8 mouse cellular contexts compared by ENCODE assay signal in genomic region chr4:109665982-109666460, GRCm38 (mm10). TPM values are rescaled to one million over a fixed set of nuclear protein-coding genes. Genes with fewer than 3 reads are reported as not detected.
DNase-seq lines count a peak whose midpoint lies in the region; ATAC-seq lines count a peak whose summit lies in the region.

No protein-coding gene starts in this region.

- peaks cover 15% of the 10 kb centered on the region for H3K4me1 ChIP-seq in intestine, embryonic 14.5 days (replicated peaks; ENCODE audit: control insufficient read depth, insufficient read depth, low read length)
- peaks cover 18% of the 10 kb centered on the region for H3K4me1 ChIP-seq in limb, embryonic 12.5 days (replicated peaks)
- peaks cover 23% of the 10 kb centered on the region for H3K4me1 ChIP-seq in midbrain, embryonic 12.5 days

- peak; percentile 29 for ATAC-seq in activated CD4-positive, CD25-positive, alpha-beta regulatory T cell, adult 4 months
- ATAC-seq in intestine, embryonic 14.5 days (replicated peaks; ENCODE audit: low FRiP score, low TSS enrichment, low read depth), result peak; percentile 45
- ATAC-seq in limb, embryonic 12.5 days (ENCODE audit: insufficient number of reproducible peaks, insufficient read depth, low FRiP score, low TSS enrichment, low read depth), result peak; percentile 48; the same call in 1 of the 2 replicates
- peak; percentile 59 for ATAC-seq in midbrain, embryonic 12.5 days (ENCODE audit: low FRiP score, low read depth)

- under 1% methylated on average over 44 of the region's 49 CpGs for WGBS in intestine, embryonic 14.5 days
- under 1% methylated on average over 49 of the region's 49 CpGs for WGBS in limb, embryonic 12.5 days
- WGBS in midbrain, embryonic 12.5 days, result under 1% methylated on average over 43 of the region's 49 CpGs

- H3K9me3 ChIP-seq in intestine, embryonic 14.5 days (ENCODE audit: control insufficient read depth, low read length), result no peaks in the 10 kb centered on the region
- no peaks in the 10 kb centered on the region for H3K9me3 ChIP-seq in limb, embryonic 12.5 days
- no peaks in the 10 kb centered on the region for H3K9me3 ChIP-seq in midbrain, embryonic 12.5 days

- peak overlapping the region; percentile 67 for H3K4me3 ChIP-seq in intestine, embryonic 14.5 days (ENCODE audit: low read depth, low read length)
- peak overlapping the region; percentile 63 for H3K4me3 ChIP-seq in limb, embryonic 12.5 days (replicated peaks)
- peak overlapping the region; percentile 69 for H3K4me3 ChIP-seq in midbrain, embryonic 12.5 days

- no peaks in the 10 kb centered on the region for H3K36me3 ChIP-seq in intestine, embryonic 14.5 days (ENCODE audit: control insufficient read depth, insufficient read depth, low read length)
- no peaks in the 10 kb centered on the region for H3K36me3 ChIP-seq in limb, embryonic 12.5 days
- no peaks in the 10 kb centered on the region for H3K36me3 ChIP-seq in midbrain, embryonic 12.5 days

- peaks cover 40% of the 10 kb centered on the region for H3K27me3 ChIP-seq in intestine, embryonic 14.5 days (replicated peaks; ENCODE audit: control insufficient read depth, insufficient read depth, low read length)
- peaks cover 37% of the 10 kb centered on the region for H3K27me3 ChIP-seq in limb, embryonic 12.5 days
- peaks cover 38% of the 10 kb centered on the region for H3K27me3 ChIP-seq in midbrain, embryonic 12.5 days

- peak; percentile 57 to 65 for DNase-seq in B cell, adult 2 months
- peak; percentile 69 for DNase-seq in embryo, embryonic 10.5 days (ENCODE audit: low spot score)
- DNase-seq in gastrocnemius, postnatal 4 days (ENCODE audit: low spot score in 2 of 2), result peak; percentile 53 to 63
- no peak for DNase-seq in intestine, embryonic 14.5 days (ENCODE audit: low spot score)
- DNase-seq in spleen, postnatal 36 days (ENCODE audit: low spot score in 2 of 2), result peak; percentile 43 to 56

- peak overlapping the region; percentile 99 for H3K4me2 ChIP-seq in intestine, embryonic 14.5 days (ENCODE audit: low read length)
- peak overlapping the region; percentile 98 for H3K4me2 ChIP-seq in limb, embryonic 12.5 days
- peak overlapping the region; percentile 88 for H3K4me2 ChIP-seq in midbrain, embryonic 12.5 days (replicated peaks)

- peak overlapping the region; percentile 83 for H3K9ac ChIP-seq in intestine, embryonic 14.5 days (ENCODE audit: low read length)
- H3K9ac ChIP-seq in limb, embryonic 12.5 days (replicated peaks), result peak overlapping the region; percentile 81
- peak overlapping the region; percentile 86 for H3K9ac ChIP-seq in midbrain, embryonic 12.5 days (replicated peaks)

- 0 out of 2 replicates have a peak overlapping the region, but pooled peaks have one; percentile 51 for H3K27ac ChIP-seq in intestine, embryonic 14.5 days (ENCODE audit: low read depth)
- no peak overlapping the region for H3K27ac ChIP-seq in limb, embryonic 12.5 days
- peak overlapping the region; percentile 80 for H3K27ac ChIP-seq in midbrain, embryonic 12.5 days (replicated peaks)

RNA-seq across cellular contexts. Expression of gene Cdkn2c, which starts 1.0 kb away (rescaled TPM):
- 10 to 100 TPM; 26.3 to 28.6 TPM for polyA plus RNA-seq in activated CD4-positive, CD25-positive, alpha-beta regulatory T cell, adult 4 months (2017; shearing (Covaris generic))
- total RNA-seq in gastrocnemius, postnatal 4 days (2021), result 10 to 100 TPM; 32.2 to 37.4 TPM
- 5.7 and 6.2 TPM in 2 replicates for polyA plus RNA-seq in intestine, embryonic 14.5 days (2014; fragmentation: Nextera tagmentation; extraction: Ambion mirVana)
- polyA plus RNA-seq in limb, embryonic 12.5 days (2016; fragmentation: Nextera tagmentation; extraction: Ambion mirVana), result 3.3 TPM in 2 replicates
- polyA plus RNA-seq in midbrain, embryonic 12.5 days (2016; fragmentation: Nextera tagmentation; extraction: Ambion mirVana), result 12.0 and 12.4 TPM in 2 replicates

RNA-seq across cellular contexts. Expression of gene Faf1, which starts 10.4 kb away (rescaled TPM):
- polyA plus RNA-seq in activated CD4-positive, CD25-positive, alpha-beta regulatory T cell, adult 4 months (2017; shearing (Covaris generic)), result 1 to 10 TPM; 3.7 to 5.0 TPM
- total RNA-seq in gastrocnemius, postnatal 4 days (2021), result 10 to 100 TPM; 26.7 to 26.8 TPM
- polyA plus RNA-seq in intestine, embryonic 14.5 days (2014; fragmentation: Nextera tagmentation; extraction: Ambion mirVana), result 30.4 and 32.6 TPM in 2 replicates
- 33.3 and 36.1 TPM in 2 replicates for polyA plus RNA-seq in limb, embryonic 12.5 days (2016; fragmentation: Nextera tagmentation; extraction: Ambion mirVana)
- polyA plus RNA-seq in midbrain, embryonic 12.5 days (2016; fragmentation: Nextera tagmentation; extraction: Ambion mirVana), result 43.4 and 46.6 TPM in 2 replicates
